Mouse (Mus musculus) CD8-positive naive resting alpha-beta T cell, adult 57 days (primary cell): ENCODE measurements around the gene Scg5. TPM values are rescaled to one million over a fixed set of nuclear protein-coding genes. Genes with fewer than 3 reads are reported as not detected.

Source experiments
- total RNA-seq: library from RNA; stranded (reverse); gene quantifications from one replicate; pipeline ENCODE4 v1.2.4, GENCODE M21; 2023

Scg5 gene
- 12.6 TPM for total RNA-seq

GRCm38 (mm10) chr2:113828943-113829882 lies at the start of gene Scg5:
TSS of gene Scg5 (minus strand) at chr2:113829121.

DNA sequence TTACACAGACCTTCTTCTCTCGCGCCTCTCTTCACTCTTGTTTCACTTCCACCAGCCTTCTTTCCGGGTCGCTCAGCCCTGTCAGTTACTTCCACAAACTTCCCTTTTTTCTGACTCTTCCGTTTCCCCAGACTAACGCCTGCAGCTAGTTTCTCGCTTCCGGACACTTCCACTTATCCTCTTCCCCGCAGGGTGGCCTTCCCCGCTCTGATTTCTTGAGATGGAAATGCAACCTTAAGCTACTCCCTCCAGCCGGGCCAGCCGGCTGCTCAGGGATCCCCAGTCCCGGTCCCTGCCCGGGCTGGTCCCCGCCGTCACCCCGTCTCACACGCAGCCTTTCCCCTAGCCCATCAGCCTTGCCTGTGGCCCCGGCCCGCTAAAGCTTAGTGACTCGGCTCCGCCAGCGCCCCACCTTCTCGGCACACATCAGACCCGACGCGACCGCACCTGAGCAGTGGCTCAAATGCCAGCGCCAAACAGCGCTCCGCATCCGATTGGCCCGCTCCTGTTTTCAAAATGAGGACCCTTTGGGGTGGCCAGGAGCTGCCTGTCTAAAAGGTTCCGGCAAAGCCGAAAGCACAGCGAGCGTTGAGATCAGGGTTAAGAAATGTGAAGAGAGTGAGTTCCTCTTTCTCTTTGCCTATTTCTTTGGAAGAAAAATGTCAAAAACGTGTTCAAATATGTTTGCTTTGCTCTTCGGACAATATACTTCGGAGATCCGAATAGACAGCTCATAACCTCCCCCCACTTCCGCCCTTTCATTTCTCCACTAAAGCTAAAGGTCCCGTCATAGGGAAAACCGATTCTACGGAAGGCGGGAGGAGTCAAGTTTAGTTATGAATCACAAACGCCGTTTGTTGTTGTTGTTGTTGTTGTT lies 19.6 kb upstream of the Scg5 start, which contains the start of gene Arhgap11a:
Gene Arhgap11a (minus strand): TSS at position 417 of the 877 bp plus-strand sequence.

GRCm38 (mm10) chr2:113758311-113759161 lies 70.4 kb downstream of the Scg5 start, which contains the start of gene Grem1:
TSS of gene Grem1 (minus strand) at chr2:113758646.

Other genes with a start within 250 kb of the Scg5 start
- not detected for gene Grem1, start 70.5 kb downstream of the Scg5 start, total RNA-seq
- 3.3 TPM for gene Arhgap11a, start 19.5 kb upstream of the Scg5 start, total RNA-seq
- gene Gjd2, start 184.5 kb upstream of the Scg5 start, total RNA-seq: not detected
- not detected for gene Actc1, start 224.4 kb upstream of the Scg5 start, total RNA-seq